Mouse (Mus musculus) embryonic fibroblast, embryonic 13.5 days (primary cell): ENCODE results near the gene Smpd2.

Experiments
- CTCF ChIP-seq: IDR thresholded peaks from 2 replicates; pipeline ENCODE4 v1.5.1; 2011; ENCODE audit warnings: mild to moderate bottlenecking, control low read depth, low read length, moderate library complexity, borderline replicate concordance; ENCODE audit not compliant: insufficient read depth
- POLR2A ChIP-seq: IDR thresholded peaks from 2 replicates; pipeline ENCODE4 v1.6.1; 2011; ENCODE audit warnings: low read depth, mild to moderate bottlenecking, control low read depth, low read length, moderate library complexity

GRCm38 (mm10) chr10:41490518-41490873 is 327 bp upstream of the Smpd2 start:
- no peak for TF ChIP-seq POLR2A
- no peak for TF ChIP-seq CTCF
